Mouse (Mus musculus) cerebellum, postnatal 4 days (tissue): ENCODE measurements around the gene Camta1.

Experiments used
- DNase-seq, 2 experiments: peaks; one replicate each; pipeline ENCODE4 v3.0.0; 2022; ENCODE audit warnings: low spot score in 2 of 2, mixed read lengths in 1 of 2

Gene Camta1

DNA sequence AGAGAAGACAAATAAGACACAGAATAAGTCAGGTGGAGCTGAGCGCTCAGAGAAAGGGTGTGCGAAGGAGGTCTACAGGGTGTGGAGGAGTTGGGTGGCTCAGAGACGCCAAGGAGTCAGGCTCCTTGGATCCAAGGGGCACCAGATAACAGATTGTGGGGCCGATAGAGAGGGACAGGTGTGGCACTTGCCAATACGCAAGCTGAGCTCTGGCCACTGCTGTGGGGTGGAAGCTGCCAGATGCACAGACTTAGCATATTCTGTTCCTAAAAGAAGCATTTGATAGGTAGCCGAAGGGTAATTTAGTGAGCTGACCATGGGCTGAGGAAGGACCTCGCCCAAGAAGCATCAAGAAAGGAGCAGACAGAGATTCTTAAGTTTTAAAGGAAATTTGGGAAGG is 177.1 kb downstream of the Camta1 start:
- no peak for DNase-seq

DNA sequence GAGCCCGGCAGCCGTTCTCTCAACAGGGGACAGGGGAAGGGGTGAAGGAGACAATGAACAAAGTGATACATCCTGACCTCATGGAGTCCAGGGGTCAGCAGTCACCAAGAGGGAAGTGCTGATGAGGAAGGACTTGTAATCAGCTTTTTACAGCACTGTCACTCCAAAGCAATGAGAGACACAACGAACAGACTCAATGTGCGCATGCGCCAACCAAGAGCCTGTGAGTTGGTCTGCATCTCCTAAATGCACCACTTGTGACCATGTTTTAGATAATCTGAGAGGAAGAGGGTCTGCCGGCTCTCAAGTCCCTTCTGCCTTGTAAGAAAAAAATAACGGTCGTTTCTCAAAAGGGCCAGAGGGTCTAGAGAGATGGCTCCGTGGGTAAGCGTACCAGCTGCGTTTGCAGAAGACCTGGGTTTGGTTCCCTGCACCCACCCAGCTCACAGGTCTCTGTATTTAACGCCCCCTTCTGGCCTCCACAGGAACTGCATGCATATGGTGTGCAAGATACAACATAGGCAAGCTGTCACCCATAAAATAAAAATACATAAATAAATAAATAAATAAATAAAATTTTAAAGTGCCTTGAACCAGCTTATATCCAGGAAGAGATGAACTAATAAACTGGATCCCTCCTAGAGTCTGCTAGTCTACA is 178.7 kb downstream of the Camta1 start:
- DNase-seq, result no peak

DNA sequence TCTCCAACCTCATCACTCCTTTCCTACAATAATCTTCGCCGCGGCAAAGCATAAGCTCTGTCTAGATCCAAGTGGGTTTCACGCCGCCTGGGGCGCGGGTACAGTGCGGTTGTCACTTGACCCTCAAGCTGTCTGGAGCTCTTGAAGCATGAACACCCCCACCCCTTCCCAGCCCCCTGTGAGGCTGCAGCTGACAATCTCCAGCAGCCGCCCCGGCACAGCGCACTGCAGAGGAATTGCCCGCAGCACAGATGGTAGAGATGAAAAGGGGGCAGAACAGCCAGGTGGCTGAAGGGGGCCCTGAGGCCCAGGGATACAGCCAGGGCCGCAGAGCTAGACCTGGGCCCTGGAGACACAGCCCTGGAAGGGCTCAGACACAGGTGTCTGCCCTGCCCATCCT is 189.2 kb downstream of the Camta1 start:
- DNase-seq, result no peak

DNA sequence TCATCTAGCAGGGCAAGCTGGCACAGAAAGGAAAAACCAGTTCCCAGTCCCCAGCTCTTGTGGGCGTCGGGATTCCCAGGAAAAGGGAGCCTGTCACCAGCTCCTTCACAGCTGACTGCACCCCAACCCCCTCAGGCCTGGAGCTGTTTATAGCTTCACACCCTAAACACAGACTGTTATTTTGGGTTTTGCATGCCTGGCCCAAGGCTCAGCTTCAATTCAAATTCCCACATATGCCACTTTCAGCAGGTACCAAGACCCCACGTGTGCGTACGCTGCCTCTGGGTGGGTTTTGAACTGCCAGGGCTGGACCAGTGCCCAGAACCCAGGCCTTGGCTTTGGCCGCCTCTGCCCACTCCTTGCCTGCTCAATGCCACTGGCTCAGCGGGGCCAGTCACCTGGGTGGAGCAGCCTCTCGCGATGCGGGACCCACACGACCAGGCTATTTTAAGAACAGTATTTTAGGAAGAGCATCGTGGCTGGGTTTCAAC is 195.2 kb downstream of the Camta1 start:
- peak in 1 of 2 experiments; percentile 61 for DNase-seq

DNA sequence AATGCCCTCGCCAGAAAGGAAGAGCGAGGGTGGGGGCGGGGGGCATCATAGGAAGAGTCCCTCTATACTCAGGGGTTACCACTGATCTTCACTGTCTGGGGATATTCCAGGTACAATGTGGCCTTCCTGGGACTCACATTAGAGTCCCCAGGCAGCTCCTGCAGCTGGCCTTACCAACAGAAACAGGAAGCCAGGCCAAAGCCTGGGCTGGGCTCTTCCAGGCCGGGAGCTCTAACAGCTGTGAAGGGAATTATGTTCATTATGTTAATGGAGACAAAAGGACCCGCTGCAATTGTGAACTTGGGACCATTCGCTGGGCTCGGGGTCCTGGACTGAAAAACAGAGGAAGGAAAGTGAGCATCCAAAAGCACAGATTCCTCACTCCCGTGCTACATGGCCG is 200.2 kb downstream of the Camta1 start:
- DNase-seq, result no peak

GRCm38 (mm10) chr4:151656427-151656826 is 205.2 kb downstream of the Camta1 start:
- DNase-seq, result no peak

DNA sequence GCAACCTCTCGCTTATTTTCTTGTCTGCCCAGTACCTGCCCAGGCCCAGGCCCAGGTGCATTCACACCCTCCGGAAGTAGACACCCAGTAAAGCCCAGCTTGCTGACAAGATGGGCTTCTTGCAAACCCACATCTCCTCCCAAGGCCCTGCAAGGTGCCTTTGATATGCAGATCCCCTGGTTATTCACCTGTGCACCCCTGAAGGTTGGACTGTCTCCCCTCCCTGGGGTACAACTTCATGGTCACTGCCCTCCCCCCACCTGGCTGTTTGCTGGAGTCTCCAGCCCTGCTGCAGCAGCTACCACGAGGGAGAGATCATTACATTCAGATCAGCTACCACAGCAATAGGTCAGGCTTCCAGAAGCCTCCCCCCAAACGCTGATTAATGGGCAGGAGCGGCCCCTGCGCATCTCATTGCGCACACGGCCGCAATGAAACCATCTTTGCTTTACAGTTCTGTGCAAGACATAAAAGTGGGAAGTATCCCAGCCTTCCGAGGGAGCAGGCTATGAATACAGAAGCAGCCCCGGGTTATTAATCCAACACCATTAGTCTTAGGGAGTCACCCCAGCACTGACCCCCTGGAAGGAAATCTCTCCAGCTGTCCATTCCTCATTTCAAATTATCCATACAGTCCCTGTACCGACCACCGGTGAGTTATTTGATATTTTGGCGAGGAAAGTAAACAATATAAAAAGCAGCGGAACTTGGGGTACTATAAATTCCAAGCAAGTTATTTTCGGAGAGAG is 205.9 kb downstream of the Camta1 start:
- DNase-seq, result no peak

DNA sequence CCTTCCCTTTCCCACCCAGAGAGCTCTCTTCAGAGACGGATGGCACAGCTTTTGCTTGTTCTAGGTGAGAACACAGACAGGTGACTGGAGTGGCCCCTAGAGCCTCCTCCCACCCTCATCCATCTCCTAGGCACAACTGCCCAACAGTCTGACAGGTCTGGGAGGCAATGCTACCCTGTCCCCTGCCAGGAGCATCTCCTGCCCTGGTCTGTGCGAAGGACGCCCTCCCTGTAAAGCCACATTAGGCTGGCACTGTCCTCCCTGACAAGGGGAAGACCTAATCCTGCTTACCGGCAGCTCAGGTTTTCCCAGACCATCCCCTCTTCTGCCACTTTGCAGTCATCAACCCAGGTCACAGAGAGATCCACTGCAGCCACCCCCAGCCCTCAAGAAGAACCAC is 206.4 kb downstream of the Camta1 start:
- no peak for DNase-seq

DNA sequence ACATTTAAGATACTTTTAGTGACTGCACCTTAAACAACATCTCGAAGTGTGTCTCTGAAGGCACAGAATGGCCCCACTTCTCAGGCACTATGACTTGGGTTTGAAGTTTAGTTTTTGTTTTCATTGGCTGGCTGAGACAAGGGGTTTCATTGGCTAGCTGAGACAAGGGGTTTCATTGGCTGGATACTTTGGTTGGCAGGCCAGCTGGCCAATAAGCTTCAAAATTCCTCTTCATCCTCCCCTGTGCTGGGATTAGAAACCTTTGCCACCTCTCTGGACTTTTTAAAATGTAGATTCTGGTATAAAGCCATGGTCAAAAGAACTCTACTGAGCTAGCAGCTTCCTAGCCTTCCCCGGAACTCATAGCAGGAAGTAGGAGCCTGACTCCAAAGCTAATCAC is 219.3 kb downstream of the Camta1 start:
- DNase-seq, result no peak

- no peak for DNase-seq
Observed at GRCm38 (mm10) chr4:151640971-151641370, 220.7 kb downstream of the Camta1 start.

- no peak for DNase-seq
Observed at GRCm38 (mm10) chr4:151638941-151639340, 222.7 kb downstream of the Camta1 start.

- no peak for DNase-seq
Observed at GRCm38 (mm10) chr4:151637348-151637747, 224.3 kb downstream of the Camta1 start.

GRCm38 (mm10) chr4:151634771-151635170 is 226.9 kb downstream of the Camta1 start:
- no peak for DNase-seq

GRCm38 (mm10) chr4:151633795-151634194 is 227.9 kb downstream of the Camta1 start:
- DNase-seq, result no peak

GRCm38 (mm10) chr4:151632321-151632720 is 229.4 kb downstream of the Camta1 start:
- DNase-seq, result no peak

DNA sequence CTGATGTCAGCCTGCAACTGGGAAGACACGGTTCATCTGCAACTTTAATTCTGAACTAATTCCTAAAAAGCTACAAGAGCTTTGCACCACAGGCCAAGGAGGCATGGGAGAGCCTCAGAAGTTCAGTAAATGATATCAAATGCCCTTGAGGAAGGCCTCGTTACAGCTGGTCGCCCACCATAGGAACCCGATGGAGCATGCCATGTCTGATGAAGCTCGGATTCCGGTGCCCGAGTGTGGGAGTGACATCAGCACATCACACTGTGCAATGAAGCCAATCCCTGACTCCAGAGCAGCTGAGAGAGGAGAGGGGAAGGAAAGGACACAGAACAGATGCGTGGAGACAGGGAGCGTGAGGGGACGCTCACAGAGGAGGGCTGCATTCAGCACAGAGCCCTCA is 231.0 kb downstream of the Camta1 start:
- no peak for DNase-seq

DNA sequence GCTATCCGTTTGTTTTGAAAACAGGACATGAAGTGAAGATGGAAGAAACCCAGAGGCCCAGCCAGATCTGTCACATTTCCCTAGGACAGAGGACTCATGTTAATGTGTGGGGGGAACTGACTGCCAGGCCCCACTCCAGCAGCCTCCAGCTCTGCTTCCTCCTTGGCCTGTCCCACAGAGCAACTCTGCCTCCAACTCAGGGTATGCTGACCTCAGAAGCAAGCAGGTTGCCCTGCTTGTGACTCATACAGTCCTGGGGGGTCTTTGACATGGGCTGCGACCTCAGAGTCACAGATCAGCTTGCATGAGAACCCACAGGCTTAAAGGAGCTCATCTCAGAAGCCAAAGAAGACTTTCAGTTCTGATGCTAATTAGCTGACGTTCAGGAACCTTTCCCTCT is 231.4 kb downstream of the Camta1 start:
- no peak for DNase-seq

- peak in 1 of 2 experiments; percentile 47 for DNase-seq
Observed at GRCm38 (mm10) chr4:151619541-151620016, 242.1 kb downstream of the Camta1 start.

GRCm38 (mm10) chr4:151618420-151619310 is 243.0 kb downstream of the Camta1 start:
- no peak for DNase-seq

- DNase-seq, result no peak
Observed at GRCm38 (mm10) chr4:151611621-151612020, 250.1 kb downstream of the Camta1 start.

GRCm38 (mm10) chr4:151610266-151610665 is 251.4 kb downstream of the Camta1 start:
- peak; percentile 42 to 73 for DNase-seq

GRCm38 (mm10) chr4:151604907-151605306 is 256.8 kb downstream of the Camta1 start:
- DNase-seq, result peak in 1 of 2 experiments; percentile 13
